Mouse (Mus musculus): ENCODE data around the gene Prkcd.

DNA sequence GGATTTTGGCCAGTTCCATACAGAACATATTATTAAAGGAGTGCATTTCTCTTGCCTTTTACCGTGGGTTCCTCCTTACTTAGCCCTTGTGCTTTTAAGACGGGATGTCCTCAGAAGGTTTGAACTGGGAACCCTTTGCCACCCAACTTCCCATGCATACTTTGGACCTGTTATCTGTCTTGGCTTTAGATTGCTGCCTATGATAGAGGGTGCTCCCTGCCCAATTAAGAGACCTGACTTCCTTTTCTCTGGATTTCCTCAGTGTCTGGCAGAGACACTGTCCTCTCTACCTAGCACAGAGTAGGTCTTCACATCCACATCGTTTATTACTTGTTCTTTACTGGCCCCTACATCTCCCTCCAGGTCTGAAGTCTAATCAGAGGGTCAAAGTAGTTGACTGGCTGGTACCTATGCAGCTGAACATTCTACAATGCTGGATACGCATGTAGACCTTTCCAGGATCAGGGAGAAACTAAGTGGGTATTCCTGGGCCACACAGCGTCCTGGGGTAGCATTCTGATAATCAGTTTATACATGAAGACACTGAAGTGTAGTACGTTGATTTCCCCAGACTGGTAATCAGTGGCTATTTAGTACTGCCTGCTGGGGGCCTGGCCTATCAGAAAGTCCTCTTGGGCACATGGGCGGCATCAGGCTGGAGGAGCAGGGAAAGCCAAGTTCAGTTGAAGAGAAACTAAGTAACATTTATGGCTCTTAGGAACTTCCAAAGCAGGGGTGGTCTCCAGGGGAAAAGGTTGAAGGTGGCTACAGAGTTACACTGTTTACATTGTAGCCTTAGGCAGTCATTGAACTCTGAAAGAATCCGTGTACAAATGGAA is 75.6 kb downstream of the Prkcd start:
- TF ChIP-seq EP300 (IDR thresholded peaks at IDR 0.05; ENCODE audit: low read depth) (no peak), CTCF (IDR thresholded peaks at IDR 0.05; ENCODE audit: low read depth) (no peak)

Measured in heart, postnatal 0 days (tissue).